Mouse (Mus musculus): ENCODE measurements around the gene Inpp5a. TPM values are rescaled to one million over a fixed set of nuclear protein-coding genes. Genes with fewer than 3 reads are reported as not detected.

Inpp5a gene
- 37.9 and 41.4 TPM in 2 replicates for polyA plus RNA-seq (2012; rRNA removed)

DNA sequence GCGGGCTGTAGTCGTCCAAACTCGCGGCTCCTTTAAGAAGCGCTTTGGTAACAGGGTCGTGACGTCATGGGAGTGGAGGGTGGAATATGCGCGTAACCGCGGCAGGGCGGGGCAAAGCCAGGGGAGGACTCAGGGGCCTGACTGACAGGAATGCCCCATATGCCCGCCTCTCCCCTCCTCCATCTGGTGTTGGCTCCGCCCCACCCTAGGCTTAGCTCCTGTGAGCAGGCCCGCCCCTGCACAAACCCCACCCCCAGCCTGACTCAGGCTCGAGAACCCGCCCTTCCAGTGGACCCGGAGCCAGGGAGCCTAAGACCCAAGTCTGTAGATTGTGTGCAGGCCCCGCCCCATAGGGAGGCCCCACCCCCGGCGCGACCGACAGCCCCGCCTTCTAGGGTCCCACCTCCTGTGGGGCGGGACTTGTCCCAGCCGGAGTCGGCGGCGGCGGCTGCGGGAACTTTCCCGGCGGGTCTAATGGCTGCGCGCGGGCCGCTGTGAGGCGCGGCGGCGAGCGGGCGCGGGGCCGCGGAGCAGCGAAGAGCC lies at the start of gene Inpp5a:
Inpp5a (plus strand) TSS at position 440 of the 543 bp plus-strand sequence.
- H3K27me3 ChIP-seq (ENCODE audit: control insufficient read depth, insufficient read depth, low read length) = no peaks in the 10 kb centered on the region
- H3K36me3 ChIP-seq (ENCODE audit: control insufficient read depth, insufficient read depth, low read length) = no peaks in the 10 kb centered on the region
- peak within 1 kb of the TSS; percentile 79 for H3K27ac ChIP-seq (ENCODE audit: control insufficient read depth, insufficient read depth, low read depth, low read length)
- peak within 1 kb of the TSS; percentile 88 for H3K4me3 ChIP-seq (ENCODE audit: control insufficient read depth, low read depth, low read length)
- TF ChIP-seq POLR2A (IDR thresholded peaks at IDR 0.05; ENCODE audit: control insufficient read depth, low read depth, low read length) (peak; percentile 42; the same call in 1 of the 2 replicates), CTCF (IDR thresholded peaks at IDR 0.05; ENCODE audit: control insufficient read depth, insufficient read depth, insufficient replicate concordance, low read depth, low read length) (no peak)
- peaks cover 19% of the 10 kb centered on the region for H3K4me1 ChIP-seq (ENCODE audit: control insufficient read depth, insufficient read depth, low read length)

DNA sequence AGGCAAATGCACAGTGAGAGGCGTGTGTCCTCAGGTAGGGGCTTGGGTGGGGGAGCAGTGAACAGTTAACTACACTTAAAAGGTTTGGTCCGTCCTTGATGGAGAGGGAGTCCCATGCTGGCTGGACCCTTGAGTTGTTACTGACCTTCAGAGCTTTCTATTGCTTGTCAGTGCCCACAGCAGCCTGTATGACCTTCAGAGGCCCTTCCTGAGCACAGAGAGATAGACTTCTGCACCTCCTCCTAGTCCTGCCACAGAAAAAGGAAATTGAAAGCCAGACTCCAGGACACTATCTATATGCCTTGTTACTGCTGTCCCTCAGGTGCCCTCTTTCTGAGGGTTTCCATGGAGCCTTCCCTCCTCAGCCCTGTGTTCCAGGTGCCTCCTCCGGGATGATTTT lies 49.7 kb upstream of the Inpp5a start:
- Histone ChIP-seq H3K27ac (ENCODE audit: control insufficient read depth, insufficient read depth, low read depth, low read length) (no peak overlapping the region), H3K4me3 (ENCODE audit: control insufficient read depth, low read depth, low read length) (no peak overlapping the region), H3K27me3 (ENCODE audit: control insufficient read depth, insufficient read depth, low read length) (no peaks in the 10 kb centered on the region), H3K36me3 (ENCODE audit: control insufficient read depth, insufficient read depth, low read length) (no peaks in the 10 kb centered on the region), H3K4me1 (ENCODE audit: control insufficient read depth, insufficient read depth, low read length) (no peaks in the 10 kb centered on the region)
- TF ChIP-seq CTCF (IDR thresholded peaks at IDR 0.05; ENCODE audit: control insufficient read depth, insufficient read depth, insufficient replicate concordance, low read depth, low read length) (no peak), POLR2A (IDR thresholded peaks at IDR 0.05; ENCODE audit: control insufficient read depth, low read depth, low read length) (no peak)

DNA sequence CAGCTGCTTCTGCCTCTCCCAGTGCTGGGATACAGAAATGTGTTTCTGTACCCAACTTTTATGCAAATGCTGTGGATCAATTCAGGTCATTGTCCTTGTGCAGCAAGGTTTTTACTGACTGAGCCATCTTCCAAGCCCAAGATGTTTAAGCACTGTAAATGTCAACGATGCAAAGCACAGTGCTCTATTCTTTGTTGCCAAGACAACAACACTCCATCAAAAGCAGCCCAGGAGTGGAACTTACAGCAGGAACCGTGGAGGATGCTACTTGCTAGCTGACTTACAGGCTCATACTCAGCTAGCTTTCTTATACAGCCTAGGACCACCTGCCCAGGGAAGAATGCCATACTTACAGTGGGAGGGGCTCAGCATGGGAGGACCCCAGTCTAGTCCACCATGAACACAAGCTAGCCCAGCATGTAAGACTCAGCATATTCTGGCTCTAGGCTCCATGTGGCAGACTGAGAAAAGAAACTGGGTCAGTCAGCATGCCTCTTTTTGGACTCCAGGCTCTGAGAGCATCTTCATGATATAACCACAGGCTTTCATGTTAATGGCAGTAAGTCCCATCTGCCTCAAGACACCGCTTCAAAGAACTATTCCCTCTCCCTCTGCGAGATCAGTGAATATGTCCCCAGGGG lies 47.8 kb upstream of the Inpp5a start:
- no peak overlapping the region for H3K4me3 ChIP-seq (ENCODE audit: control insufficient read depth, low read depth, low read length)
- no peak overlapping the region for H3K27ac ChIP-seq (ENCODE audit: control insufficient read depth, insufficient read depth, low read depth, low read length)
- H3K27me3 ChIP-seq (ENCODE audit: control insufficient read depth, insufficient read depth, low read length) = no peaks in the 10 kb centered on the region
- no peaks in the 10 kb centered on the region for H3K36me3 ChIP-seq (ENCODE audit: control insufficient read depth, insufficient read depth, low read length)
- TF ChIP-seq POLR2A (IDR thresholded peaks at IDR 0.05; ENCODE audit: control insufficient read depth, low read depth, low read length) (no peak), CTCF (IDR thresholded peaks at IDR 0.05; ENCODE audit: control insufficient read depth, insufficient read depth, insufficient replicate concordance, low read depth, low read length) (no peak)
- H3K4me1 ChIP-seq (ENCODE audit: control insufficient read depth, insufficient read depth, low read length) = no peaks in the 10 kb centered on the region

DNA sequence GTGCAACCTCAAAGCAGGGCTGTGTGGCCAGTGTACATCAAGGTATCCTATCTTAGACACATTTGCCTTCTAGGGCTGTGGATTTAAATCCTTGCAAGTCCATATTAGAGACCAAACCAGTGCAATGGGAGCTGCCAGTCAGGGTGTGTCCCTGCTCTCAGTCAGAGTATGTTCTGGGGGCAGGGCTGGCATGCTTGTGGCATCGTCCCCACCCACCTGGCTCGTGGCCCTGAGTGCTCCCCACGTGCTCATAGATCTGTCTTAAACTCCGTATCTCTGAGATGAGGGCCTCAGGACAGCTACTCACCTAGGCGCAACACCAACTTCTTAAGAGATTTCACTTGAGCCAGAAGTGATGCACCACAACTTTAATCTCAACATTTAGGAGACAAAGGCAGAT lies 46.1 kb upstream of the Inpp5a start:
- H3K4me3 ChIP-seq (ENCODE audit: control insufficient read depth, low read depth, low read length) = no peak overlapping the region
- H3K27me3 ChIP-seq (ENCODE audit: control insufficient read depth, insufficient read depth, low read length) = no peaks in the 10 kb centered on the region
- no peak overlapping the region for H3K27ac ChIP-seq (ENCODE audit: control insufficient read depth, insufficient read depth, low read depth, low read length)
- H3K4me1 ChIP-seq (ENCODE audit: control insufficient read depth, insufficient read depth, low read length) = no peaks in the 10 kb centered on the region
- TF ChIP-seq POLR2A (IDR thresholded peaks at IDR 0.05; ENCODE audit: control insufficient read depth, low read depth, low read length) (no peak), CTCF (IDR thresholded peaks at IDR 0.05; ENCODE audit: control insufficient read depth, insufficient read depth, insufficient replicate concordance, low read depth, low read length) (no peak)
- H3K36me3 ChIP-seq (ENCODE audit: control insufficient read depth, insufficient read depth, low read length) = no peaks in the 10 kb centered on the region

DNA sequence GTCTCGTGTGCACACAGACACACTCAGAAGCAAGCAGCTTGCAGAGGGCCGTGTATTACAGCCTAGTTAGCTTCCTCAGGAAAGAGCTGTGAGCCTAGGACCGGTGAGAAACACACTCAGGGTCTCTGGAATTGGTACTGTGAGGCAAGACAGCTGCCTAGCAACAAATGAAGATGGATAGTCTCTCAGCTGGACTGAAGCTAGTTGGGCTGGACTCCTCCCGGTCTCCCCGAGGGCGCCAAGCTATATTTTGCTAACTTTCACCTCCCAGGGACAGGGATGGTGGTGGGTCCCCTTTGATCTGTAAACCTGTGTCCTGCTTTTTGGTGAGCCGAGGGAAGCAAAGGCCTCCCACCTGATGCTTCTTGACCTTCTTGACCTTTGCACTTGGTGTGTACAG lies 41.9 kb upstream of the Inpp5a start:
- TF ChIP-seq CTCF (IDR thresholded peaks at IDR 0.05; ENCODE audit: control insufficient read depth, insufficient read depth, insufficient replicate concordance, low read depth, low read length) (no peak), POLR2A (IDR thresholded peaks at IDR 0.05; ENCODE audit: control insufficient read depth, low read depth, low read length) (no peak)
- no peaks in the 10 kb centered on the region for H3K27me3 ChIP-seq (ENCODE audit: control insufficient read depth, insufficient read depth, low read length)
- H3K36me3 ChIP-seq (ENCODE audit: control insufficient read depth, insufficient read depth, low read length) = no peaks in the 10 kb centered on the region
- H3K27ac ChIP-seq (ENCODE audit: control insufficient read depth, insufficient read depth, low read depth, low read length) = no peak overlapping the region
- no peak overlapping the region for H3K4me3 ChIP-seq (ENCODE audit: control insufficient read depth, low read depth, low read length)
- no peaks in the 10 kb centered on the region for H3K4me1 ChIP-seq (ENCODE audit: control insufficient read depth, insufficient read depth, low read length)

DNA sequence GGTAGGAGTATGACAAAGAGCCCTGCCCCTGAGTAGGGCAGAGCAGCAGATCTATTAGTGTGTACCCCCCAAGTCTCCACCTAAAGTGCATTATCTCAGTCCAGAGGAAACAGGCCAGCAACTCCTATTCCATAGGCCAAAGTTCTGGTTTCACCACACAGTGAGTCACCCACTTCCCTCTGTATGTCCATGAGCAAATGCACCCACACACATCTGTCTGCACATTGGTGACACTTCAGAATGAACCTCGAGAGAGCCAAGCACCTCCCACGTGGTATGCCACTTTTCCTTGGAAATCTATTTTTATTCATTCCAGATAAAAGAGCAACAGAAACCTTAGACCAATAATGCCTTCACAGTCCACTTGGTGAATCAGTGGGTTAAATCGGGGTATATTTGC lies 38.3 kb upstream of the Inpp5a start:
- H3K27ac ChIP-seq (ENCODE audit: control insufficient read depth, insufficient read depth, low read depth, low read length) = no peak overlapping the region
- H3K4me3 ChIP-seq (ENCODE audit: control insufficient read depth, low read depth, low read length) = no peak overlapping the region
- no peaks in the 10 kb centered on the region for H3K36me3 ChIP-seq (ENCODE audit: control insufficient read depth, insufficient read depth, low read length)
- no peaks in the 10 kb centered on the region for H3K4me1 ChIP-seq (ENCODE audit: control insufficient read depth, insufficient read depth, low read length)
- TF ChIP-seq POLR2A (IDR thresholded peaks at IDR 0.05; ENCODE audit: control insufficient read depth, low read depth, low read length) (no peak), CTCF (IDR thresholded peaks at IDR 0.05; ENCODE audit: control insufficient read depth, insufficient read depth, insufficient replicate concordance, low read depth, low read length) (no peak)
- no peaks in the 10 kb centered on the region for H3K27me3 ChIP-seq (ENCODE audit: control insufficient read depth, insufficient read depth, low read length)

DNA sequence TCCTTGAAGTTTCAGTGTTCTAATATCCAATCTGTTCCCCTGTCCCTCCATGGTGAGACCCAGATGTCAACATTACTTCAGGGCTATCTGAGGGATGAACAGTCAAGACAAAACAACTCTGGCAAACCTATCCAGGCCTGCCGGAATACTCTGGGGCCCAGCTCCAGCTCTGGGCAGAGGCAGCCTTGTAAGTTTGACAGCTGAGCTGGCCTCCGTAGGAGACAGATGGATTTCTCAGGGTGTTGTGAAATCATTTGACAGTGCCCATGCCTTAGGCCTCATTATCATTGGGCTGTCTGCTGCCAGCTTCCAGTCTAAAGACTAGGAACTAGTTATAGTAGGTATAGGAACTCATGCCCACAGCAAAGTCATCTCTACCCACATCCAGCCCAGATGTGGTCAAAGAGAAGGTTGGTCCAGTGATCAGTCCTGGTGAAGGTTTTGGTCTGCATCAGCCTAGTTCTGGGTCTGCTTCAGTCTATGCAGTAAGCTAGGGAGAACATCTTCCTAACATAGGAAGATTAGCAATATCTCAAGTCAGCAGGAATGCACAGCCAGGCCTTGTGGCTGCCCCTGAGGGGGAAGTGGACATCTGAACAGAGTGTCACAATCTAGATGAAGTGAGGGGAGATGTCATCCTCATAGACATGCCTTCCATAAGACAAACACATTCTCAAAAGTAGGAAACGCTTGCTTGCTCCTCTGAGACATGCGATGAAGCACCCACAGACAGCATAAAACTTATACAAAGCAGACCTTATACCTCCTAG lies 34.4 kb upstream of the Inpp5a start:
- H3K4me1 ChIP-seq (ENCODE audit: control insufficient read depth, insufficient read depth, low read length) = no peaks in the 10 kb centered on the region
- no peaks in the 10 kb centered on the region for H3K36me3 ChIP-seq (ENCODE audit: control insufficient read depth, insufficient read depth, low read length)
- TF ChIP-seq CTCF (IDR thresholded peaks at IDR 0.05; ENCODE audit: control insufficient read depth, insufficient read depth, insufficient replicate concordance, low read depth, low read length) (no peak), POLR2A (IDR thresholded peaks at IDR 0.05; ENCODE audit: control insufficient read depth, low read depth, low read length) (no peak)
- H3K27ac ChIP-seq (ENCODE audit: control insufficient read depth, insufficient read depth, low read depth, low read length) = no peak overlapping the region
- H3K27me3 ChIP-seq (ENCODE audit: control insufficient read depth, insufficient read depth, low read length) = no peaks in the 10 kb centered on the region
- H3K4me3 ChIP-seq (ENCODE audit: control insufficient read depth, low read depth, low read length) = no peak overlapping the region
